Mouse (Mus musculus) embryo, embryonic 9.5 days (tissue): ENCODE results near the gene Zscan10.

Experiments
- DNase-seq: peaks from one replicate; pipeline ENCODE4 v3.0.0-alpha.2; 2017; ENCODE audit errors: extremely low spot score

The Zscan10 gene

GRCm38 (mm10) chr17:23600641-23601622 lies at the start of gene Zscan10:
Gene Zscan10 (plus strand): TSS chr17:23600856.
- no peak for DNase-seq

GRCm38 (mm10) chr17:23550856-23551255 lies 49.8 kb upstream of the Zscan10 start:
- no peak for DNase-seq

- no peak for DNase-seq
These were observed 49.2 kb upstream of the Zscan10 start for GRCm38 (mm10) chr17:23551416-23551815.

GRCm38 (mm10) chr17:23551963-23552362 lies 48.7 kb upstream of the Zscan10 start:
- DNase-seq, result no peak

GRCm38 (mm10) chr17:23552896-23553633 lies 47.6 kb upstream of the Zscan10 start:
- no peak for DNase-seq

GRCm38 (mm10) chr17:23553634-23554120 lies 47.0 kb upstream of the Zscan10 start:
- no peak for DNase-seq

GRCm38 (mm10) chr17:23554321-23554720 lies 46.3 kb upstream of the Zscan10 start:
- DNase-seq, result no peak

GRCm38 (mm10) chr17:23555243-23555916 lies 45.3 kb upstream of the Zscan10 start:
- DNase-seq, result no peak

- DNase-seq, result peak; percentile 20
These were observed 40.9 kb upstream of the Zscan10 start for GRCm38 (mm10) chr17:23559767-23560166.

- peak; percentile 93 for DNase-seq
These were observed 36.9 kb upstream of the Zscan10 start, which contains the start of gene Zfp213 for GRCm38 (mm10) chr17:23563595-23564367. Gene Zfp213 (minus strand): TSS chr17:23564238.

GRCm38 (mm10) chr17:23564368-23564715 lies 36.3 kb upstream of the Zscan10 start:
- DNase-seq, result no peak

GRCm38 (mm10) chr17:23566787-23567186 lies 33.9 kb upstream of the Zscan10 start:
- no peak for DNase-seq

- DNase-seq, result no peak
These were observed 32.3 kb upstream of the Zscan10 start for GRCm38 (mm10) chr17:23568370-23568769.

- no peak for DNase-seq
These were observed 30.6 kb upstream of the Zscan10 start for GRCm38 (mm10) chr17:23570017-23570416.

- no peak for DNase-seq
These were observed 29.6 kb upstream of the Zscan10 start for GRCm38 (mm10) chr17:23571084-23571483.

- no peak for DNase-seq
These were observed 28.6 kb upstream of the Zscan10 start for GRCm38 (mm10) chr17:23572059-23572458.

GRCm38 (mm10) chr17:23574130-23574529 lies 26.5 kb upstream of the Zscan10 start:
- DNase-seq, result no peak

GRCm38 (mm10) chr17:23575951-23576552 lies 24.6 kb upstream of the Zscan10 start:
- DNase-seq, result no peak

- DNase-seq, result no peak
These were observed 15.9 kb upstream of the Zscan10 start for GRCm38 (mm10) chr17:23584786-23585185.

- peak; percentile 80 for DNase-seq
These were observed 14.8 kb upstream of the Zscan10 start for GRCm38 (mm10) chr17:23585721-23586491.
